Mouse (Mus musculus): ENCODE data around the gene Gm47791. TPM values are rescaled to one million over a fixed set of nuclear protein-coding genes. Genes with fewer than 3 reads are reported as not detected.

The Gm47791 gene
- total RNA-seq, 2 experiments from 2014 or later: not detected

- no peak for DNase-seq
Measured at GRCm38 (mm10) chr1:82785546-82785945, 14.5 kb upstream of the Gm47791 start.

DNA sequence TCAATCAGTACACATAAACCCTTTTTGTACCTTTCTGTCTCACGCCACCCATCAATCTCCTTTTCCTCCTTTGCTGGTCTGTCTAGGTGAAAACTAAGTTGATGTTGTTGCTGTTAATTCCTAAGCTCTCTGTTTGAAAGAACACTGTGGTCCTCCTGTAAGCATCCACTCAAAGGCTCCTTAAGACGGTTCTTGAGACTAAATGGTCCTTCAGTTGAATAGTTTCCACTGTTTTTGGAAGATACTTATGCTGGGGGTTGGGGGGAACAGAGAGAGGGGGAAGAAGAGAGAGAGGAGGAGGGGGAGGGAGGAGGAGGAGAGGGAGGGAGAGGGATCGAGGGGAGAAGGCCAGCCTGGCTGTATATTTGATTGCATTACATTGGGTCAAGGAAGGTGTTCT is 12.5 kb upstream of the Gm47791 start:
- no peak for DNase-seq

- DNase-seq: no peak
Measured at GRCm38 (mm10) chr1:82779388-82779966, 8.4 kb upstream of the Gm47791 start.

- DNase-seq: no peak
Measured at GRCm38 (mm10) chr1:82775293-82775692, 4.2 kb upstream of the Gm47791 start.

- DNase-seq: no peak
Measured at GRCm38 (mm10) chr1:82773208-82773607, 2.2 kb upstream of the Gm47791 start.

DNA sequence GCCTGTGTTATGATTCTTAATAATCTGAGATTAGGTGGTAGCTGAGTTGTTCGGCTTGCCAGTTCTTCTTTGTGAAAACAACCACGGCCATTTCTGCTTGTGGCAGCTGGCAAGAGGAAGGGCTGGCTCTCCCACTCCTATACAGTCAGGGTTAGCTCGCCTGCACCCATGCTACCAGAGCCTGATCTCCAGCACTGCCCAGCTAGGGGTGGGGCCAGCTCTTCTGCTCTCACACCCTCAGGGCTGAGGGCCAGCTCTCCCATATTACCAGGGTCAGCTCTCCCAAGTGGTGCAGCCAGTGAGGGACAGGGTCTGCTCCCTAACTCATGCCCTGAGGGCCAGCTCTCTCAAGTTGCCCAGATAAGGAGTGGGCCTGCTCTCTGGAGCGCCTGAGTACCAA is 1.4 kb upstream of the Gm47791 start:
- DNase-seq: no peak

- DNase-seq: no peak
Measured at GRCm38 (mm10) chr1:82768269-82768668, 2.8 kb downstream of the Gm47791 start, which contains the start of gene Tm4sf20. Gene Tm4sf20, minus strand, starts transcription at chr1:82768461.

GRCm38 (mm10) chr1:82766641-82767040 is 4.4 kb downstream of the Gm47791 start:
- DNase-seq: no peak

GRCm38 (mm10) chr1:82766227-82766626 is 4.8 kb downstream of the Gm47791 start:
- no peak for DNase-seq

- no peak for DNase-seq
Measured at GRCm38 (mm10) chr1:82762274-82762673, 8.8 kb downstream of the Gm47791 start.

- no peak for DNase-seq
Measured at GRCm38 (mm10) chr1:82761454-82762169, 9.4 kb downstream of the Gm47791 start.

DNA sequence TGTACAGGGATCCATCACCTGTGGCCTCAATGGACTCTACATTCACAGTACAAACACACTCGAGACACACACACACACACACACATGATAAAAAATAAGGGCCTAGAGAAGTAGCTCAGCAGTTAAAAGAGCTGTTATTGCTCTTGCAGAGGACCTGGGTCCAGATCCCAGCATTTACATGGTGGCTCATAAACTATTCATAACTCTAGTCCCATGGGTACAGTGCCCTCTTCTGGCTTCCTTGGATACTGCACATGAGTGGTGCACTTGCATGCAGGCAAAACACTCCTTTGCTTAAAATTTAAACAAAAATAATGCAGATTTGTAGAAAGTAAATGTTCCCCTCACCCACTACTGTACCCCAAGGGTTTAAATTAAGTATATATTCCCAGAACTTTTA is 11.5 kb downstream of the Gm47791 start:
- no peak for DNase-seq

- no peak for DNase-seq
Measured at GRCm38 (mm10) chr1:82747714-82748452, 23.2 kb downstream of the Gm47791 start.

- DNase-seq: no peak
Measured at GRCm38 (mm10) chr1:82746408-82746807, 24.6 kb downstream of the Gm47791 start.

- no peak for DNase-seq
Measured at GRCm38 (mm10) chr1:82743962-82744361, 27.1 kb downstream of the Gm47791 start.

DNA sequence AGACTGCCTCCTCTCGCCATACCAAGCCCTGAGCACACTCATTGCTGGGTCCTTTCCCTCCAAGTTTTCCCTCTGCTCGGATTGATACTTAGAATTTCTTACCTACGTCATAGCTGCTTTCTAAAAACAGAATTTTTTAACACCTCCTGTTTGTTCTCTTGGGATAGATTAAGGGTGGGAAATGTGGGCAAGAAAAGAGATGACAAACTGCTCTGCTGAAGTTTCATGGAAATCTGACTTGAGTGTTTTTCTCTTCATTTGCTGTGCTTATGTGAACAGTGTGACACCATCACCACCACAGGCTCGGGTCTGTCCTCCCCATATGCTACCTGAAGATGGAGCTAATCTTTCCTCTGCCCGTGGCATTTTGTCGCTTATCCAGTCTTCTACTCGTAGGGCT is 29.5 kb downstream of the Gm47791 start:
- no peak for DNase-seq

DNA sequence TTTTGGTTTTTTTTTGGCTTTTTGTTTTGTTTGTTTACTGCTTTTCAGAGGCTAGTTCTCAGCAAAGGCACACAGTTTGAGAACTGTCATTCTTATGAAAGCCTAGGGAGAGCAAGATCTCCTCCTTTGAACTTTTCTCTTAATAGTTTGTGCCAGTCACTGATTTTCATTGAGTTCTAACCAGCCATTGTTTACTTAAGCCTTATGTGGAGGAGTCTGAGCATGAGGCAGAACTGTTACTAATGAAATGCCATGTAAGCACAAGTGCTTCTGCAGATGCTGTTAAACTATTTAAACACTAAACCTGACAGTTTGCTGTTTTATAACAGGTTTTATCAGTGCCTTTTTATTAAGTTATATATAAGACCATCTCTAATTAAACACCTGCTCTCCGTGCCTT is 33.0 kb downstream of the Gm47791 start:
- DNase-seq: no peak

DNA sequence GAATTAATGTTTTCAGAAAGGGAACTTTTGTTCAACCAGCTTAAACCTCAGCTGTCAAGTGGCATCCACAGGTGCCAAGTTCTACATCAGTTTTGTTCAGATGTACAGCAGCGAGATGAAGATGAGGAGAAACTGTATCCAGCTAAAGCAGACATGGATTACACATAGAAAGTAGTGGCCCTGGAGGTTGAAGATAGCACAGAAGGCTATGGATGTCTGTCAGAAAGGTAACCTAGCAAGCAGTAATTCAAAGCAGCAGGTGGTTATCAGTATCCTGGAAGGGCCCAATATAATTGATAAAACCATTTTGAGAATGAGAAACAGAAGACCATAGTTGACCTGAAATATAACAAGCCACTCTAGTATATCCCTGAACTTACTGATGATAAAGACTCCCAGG is 37.7 kb downstream of the Gm47791 start:
- DNase-seq: no peak

GRCm38 (mm10) chr1:82726482-82726881 is 44.6 kb downstream of the Gm47791 start:
- DNase-seq: no peak

DNA sequence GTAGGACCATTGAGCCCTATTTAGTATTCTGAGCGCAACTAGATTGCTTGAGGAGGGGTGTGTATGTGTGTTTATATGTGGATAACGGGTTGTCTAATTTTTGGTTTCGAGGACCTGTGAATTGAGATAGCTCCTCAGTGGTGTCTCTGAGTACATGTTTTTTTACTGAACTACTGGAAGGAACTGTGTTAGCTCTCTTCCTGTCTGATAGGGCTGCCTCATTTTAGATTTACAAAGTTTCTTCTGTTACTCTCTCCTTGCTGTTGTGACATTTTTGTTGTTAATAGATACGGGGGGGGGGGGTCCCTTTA is 45.2 kb downstream of the Gm47791 start:
- no peak for DNase-seq

DNA sequence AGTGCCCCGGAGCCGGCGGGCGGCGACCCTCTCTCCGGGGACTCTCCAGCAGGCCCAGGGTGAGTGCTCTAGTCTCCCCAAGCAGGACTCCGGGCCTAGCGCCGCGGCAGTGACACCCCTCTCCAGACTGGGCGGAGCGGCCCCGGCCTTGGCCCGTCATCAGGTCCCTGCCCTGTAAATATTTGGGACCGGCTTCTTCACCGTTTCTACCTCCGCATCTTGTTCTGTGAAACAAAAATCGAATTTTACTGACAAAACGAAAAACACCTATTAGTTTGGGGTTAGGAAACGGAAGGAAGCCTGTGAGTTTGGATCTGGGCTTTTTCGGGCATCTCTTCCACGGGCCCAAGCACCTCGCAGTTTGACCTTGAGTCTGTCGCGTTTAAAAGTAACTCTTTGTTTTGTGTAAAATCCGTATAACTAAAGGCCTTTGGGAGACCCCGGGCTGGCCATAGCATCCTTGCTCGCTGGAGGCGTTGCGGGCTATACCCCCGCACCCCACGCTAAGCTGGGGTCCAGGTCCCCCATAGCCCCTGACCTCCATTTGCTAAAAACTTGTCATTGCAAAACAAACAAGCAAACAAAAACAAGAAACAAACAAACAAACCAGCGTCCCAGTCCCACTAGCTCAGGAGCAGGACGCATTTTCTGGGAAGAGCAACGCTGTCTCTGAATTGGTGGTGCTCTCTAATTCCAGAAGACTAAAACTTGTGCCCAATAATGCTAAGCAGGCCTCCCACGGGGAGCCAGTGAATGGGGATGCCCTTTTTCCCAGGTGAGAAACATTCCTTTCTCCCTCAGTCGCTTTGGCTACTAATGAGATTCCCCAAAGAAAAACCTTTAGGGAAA is 45.8 kb downstream of the Gm47791 start:
- no peak for DNase-seq

DNA sequence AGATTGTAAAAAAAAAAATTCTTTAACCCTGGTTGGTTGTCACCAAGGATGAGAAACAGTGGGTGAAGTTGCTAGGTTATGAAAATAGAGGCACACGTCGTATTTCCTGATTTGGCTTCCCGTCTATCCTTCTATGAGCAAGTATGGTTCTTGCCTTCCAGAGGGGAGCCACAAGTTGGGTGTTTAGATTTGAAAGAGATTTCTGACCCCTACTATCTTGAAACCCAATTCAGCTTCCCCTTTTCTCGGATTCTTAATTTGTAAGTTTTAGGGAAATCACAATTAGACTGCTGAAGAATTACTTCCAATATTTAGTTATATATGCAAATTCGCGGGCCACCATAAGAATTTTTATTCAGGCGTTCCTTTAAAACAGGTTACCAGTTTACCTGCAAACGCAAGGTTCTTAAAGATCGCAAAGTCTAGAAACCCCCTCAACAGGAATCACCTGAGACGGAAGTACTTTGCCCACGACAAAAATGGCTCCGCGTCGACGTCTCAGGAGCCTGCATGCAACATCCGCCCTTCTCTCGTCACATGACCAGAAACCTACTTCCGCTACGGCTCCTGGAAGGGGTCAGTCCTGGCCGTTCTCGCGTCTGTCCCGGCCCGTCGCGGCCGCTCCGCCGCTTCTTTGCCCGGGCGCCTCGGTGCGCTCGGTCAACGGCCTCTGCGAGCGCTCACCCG is 46.6 kb downstream of the Gm47791 start, which contains the start of gene Mff:
Mff (plus strand) TSS at position 552 of the 687 bp plus-strand sequence.
- DNase-seq: peak; percentile 92 to 93
